Mouse (Mus musculus) lung, embryonic 16.5 days (tissue): ENCODE measurements around the gene Lrrc25. TPM values are rescaled to one million over a fixed set of nuclear protein-coding genes. Genes with fewer than 3 reads are reported as not detected.
A peak's percentile ranks its signal among the peaks of the same experiment; 100 is the strongest.

Experiments used
- ATAC-seq: fragments of 200-750 bp; cut with Nextera tagmentation; 2 replicates; pipeline ENCODE4 v1.8.0; 2017; ENCODE audit warnings: low read depth, mild to moderate bottlenecking, moderate library complexity
- H3K27ac ChIP-seq: fragments of 300-500 bp; sonication (generic); 2 replicates; pipeline ENCODE4 v1.5.1; 2014; ENCODE audit warnings: mild to moderate bottlenecking, control low read depth, low read length
- H3K27me3 ChIP-seq: fragments of 300-500 bp; sonication (generic); 2 replicates; pipeline ENCODE4 v1.6.1; 2014; ENCODE audit warnings: low read depth, low read length, mixed read lengths; ENCODE audit not compliant: control insufficient read depth, insufficient read depth
- H3K36me3 ChIP-seq: fragments of 300-500 bp; sonication (generic); 2 replicates; pipeline ENCODE4 v1.6.1; 2014; ENCODE audit warnings: low read length; ENCODE audit not compliant: control insufficient read depth, insufficient read depth
- H3K4me1 ChIP-seq: fragments of 300-500 bp; sonication (generic); replicated peaks from 2 replicates; pipeline ENCODE4 v1.6.1; 2014; ENCODE audit warnings: low read length, mixed read lengths; ENCODE audit not compliant: control insufficient read depth, insufficient read depth
- H3K4me2 ChIP-seq: fragments of 300-500 bp; sonication (generic); 2 replicates; pipeline ENCODE4 v1.6.1; 2014; ENCODE audit warnings: low read depth, low read length, control low read depth
- H3K4me3 ChIP-seq: fragments of 300-500 bp; sonication (generic); 2 replicates; pipeline ENCODE4 v1.5.1; 2014; ENCODE audit warnings: mild to moderate bottlenecking, low read length, control low read depth
- H3K9ac ChIP-seq: fragments of 300-500 bp; sonication (generic); 2 replicates; pipeline ENCODE4 v1.6.1; 2014; ENCODE audit warnings: low read length, control low read depth
- H3K9me3 ChIP-seq: fragments of 300-500 bp; sonication (generic); 2 replicates; pipeline ENCODE4 v1.6.1; 2016; ENCODE audit warnings: low read length; ENCODE audit not compliant: control insufficient read depth
- WGBS: fragments of 180-500 bp; shearing (Covaris S2); extraction: QIAGEN DNeasy Blood & Tissue Kit; methylation state at CpG from one replicate; pipeline ENCODE4 v1.1.7; 2014; 5-methylcytosine and 5-hydroxymethylcytosine counted together
- polyA plus RNA-seq: library from polyadenylated mRNA; unstranded; fragments of >200 nt; fragmentation: Nextera tagmentation; extraction: Ambion mirVana; gene quantifications from 2 replicates; pipeline ENCODE4 v1.2.1, GENCODE M21; 2015

The Lrrc25 gene
- polyA plus RNA-seq, 1 experiment from 2014 or later, result 2.0 TPM

- no peak for ATAC-seq
- peaks cover 16% of the 10 kb centered on the region for H3K36me3 ChIP-seq
- no peak overlapping the region for H3K9ac ChIP-seq
- H3K4me2 ChIP-seq, result no peak overlapping the region
- H3K27me3 ChIP-seq, result no peaks in the 10 kb centered on the region
- WGBS, result 38% methylated on average over 1 of the region's 1 CpGs
- no peaks in the 10 kb centered on the region for H3K9me3 ChIP-seq
- peaks cover 41% of the 10 kb centered on the region for H3K4me1 ChIP-seq
- no peak overlapping the region for H3K27ac ChIP-seq
- no peak overlapping the region for H3K4me3 ChIP-seq
Measured at GRCm38 (mm10) chr8:70648164-70648442, 32.1 kb downstream of the Lrrc25 start.

- Histone ChIP-seq H3K36me3 (peaks cover 16% of the 10 kb centered on the region), H3K4me2 (no peak overlapping the region), H3K9me3 (no peaks in the 10 kb centered on the region), H3K27ac (peak overlapping the region; percentile 81; the same call in 1 of the 2 replicates), H3K9ac (no peak overlapping the region), H3K4me1 (peaks cover 41% of the 10 kb centered on the region), H3K27me3 (no peaks in the 10 kb centered on the region), H3K4me3 (no peak overlapping the region)
- WGBS, result 37% methylated on average over 3 of the region's 3 CpGs
- ATAC-seq, result peak; percentile 29
Measured at GRCm38 (mm10) chr8:70648921-70649320, 33.0 kb downstream of the Lrrc25 start.

- peaks cover 16% of the 10 kb centered on the region for H3K36me3 ChIP-seq
- H3K4me3 ChIP-seq, result no peak overlapping the region
- no peaks in the 10 kb centered on the region for H3K9me3 ChIP-seq
- no peak overlapping the region; the same call in 1 of the 2 replicates for H3K9ac ChIP-seq
- H3K4me1 ChIP-seq, result peaks cover 41% of the 10 kb centered on the region
- H3K27me3 ChIP-seq, result no peaks in the 10 kb centered on the region
- 0 out of 2 replicates have a peak overlapping the region, but pooled peaks have one; percentile 28 for H3K4me2 ChIP-seq
- 21% methylated on average over 4 of the region's 4 CpGs for WGBS
- peak; percentile 89 for ATAC-seq
- peak overlapping the region; percentile 81 for H3K27ac ChIP-seq
Measured at GRCm38 (mm10) chr8:70649324-70649723, 33.4 kb downstream of the Lrrc25 start.

GRCm38 (mm10) chr8:70650351-70650750 is 34.4 kb downstream of the Lrrc25 start:
- peaks cover 23% of the 10 kb centered on the region for H3K36me3 ChIP-seq
- peak overlapping the region; percentile 9; the same call in 1 of the 2 replicates for H3K9ac ChIP-seq
- no peak overlapping the region for H3K4me2 ChIP-seq
- H3K4me1 ChIP-seq, result peaks cover 39% of the 10 kb centered on the region
- H3K4me3 ChIP-seq, result no peak overlapping the region
- ATAC-seq, result no peak
- peak overlapping the region; percentile 81; the same call in 1 of the 2 replicates for H3K27ac ChIP-seq
- no peaks in the 10 kb centered on the region for H3K9me3 ChIP-seq
- 95% methylated on average over 17 of the region's 17 CpGs for WGBS
- no peaks in the 10 kb centered on the region for H3K27me3 ChIP-seq

GRCm38 (mm10) chr8:70653226-70653625 is 37.3 kb downstream of the Lrrc25 start:
- no peak overlapping the region for H3K9ac ChIP-seq
- H3K4me2 ChIP-seq, result no peak overlapping the region
- H3K9me3 ChIP-seq, result no peaks in the 10 kb centered on the region
- WGBS, result 62% methylated on average over 2 of the region's 2 CpGs
- H3K27me3 ChIP-seq, result no peaks in the 10 kb centered on the region
- ATAC-seq, result no peak
- no peak overlapping the region for H3K27ac ChIP-seq
- H3K36me3 ChIP-seq, result peaks cover 35% of the 10 kb centered on the region
- H3K4me3 ChIP-seq, result no peak overlapping the region
- peaks cover 22% of the 10 kb centered on the region for H3K4me1 ChIP-seq

- no peak overlapping the region for H3K9ac ChIP-seq
- no peaks in the 10 kb centered on the region for H3K27me3 ChIP-seq
- peaks cover 25% of the 10 kb centered on the region for H3K4me1 ChIP-seq
- H3K4me3 ChIP-seq, result no peak overlapping the region
- H3K36me3 ChIP-seq, result peaks cover 35% of the 10 kb centered on the region
- no peak overlapping the region for H3K27ac ChIP-seq
- H3K4me2 ChIP-seq, result no peak overlapping the region
- no peaks in the 10 kb centered on the region for H3K9me3 ChIP-seq
- WGBS, result 68% methylated on average over 1 of the region's 1 CpGs
- ATAC-seq, result no peak
Measured at GRCm38 (mm10) chr8:70654121-70654520, 38.2 kb downstream of the Lrrc25 start.

GRCm38 (mm10) chr8:70655469-70655868 is 39.5 kb downstream of the Lrrc25 start:
- Histone ChIP-seq H3K9me3 (no peaks in the 10 kb centered on the region), H3K9ac (no peak overlapping the region), H3K27me3 (no peaks in the 10 kb centered on the region), H3K4me1 (peaks cover 13% of the 10 kb centered on the region), H3K4me2 (no peak overlapping the region), H3K4me3 (no peak overlapping the region), H3K36me3 (peaks cover 31% of the 10 kb centered on the region), H3K27ac (no peak overlapping the region)
- WGBS, result 49% methylated on average over 2 of the region's 2 CpGs
- no peak for ATAC-seq

GRCm38 (mm10) chr8:70656193-70656790 is 40.3 kb downstream of the Lrrc25 start:
- Histone ChIP-seq H3K4me2 (no peak overlapping the region), H3K4me1 (peaks cover 13% of the 10 kb centered on the region), H3K9me3 (no peaks in the 10 kb centered on the region), H3K27me3 (no peaks in the 10 kb centered on the region), H3K9ac (no peak overlapping the region), H3K36me3 (peaks cover 29% of the 10 kb centered on the region), H3K27ac (no peak overlapping the region), H3K4me3 (no peak overlapping the region)
- ATAC-seq, result no peak
- WGBS, result 77% methylated on average over 13 of the region's 13 CpGs

- Histone ChIP-seq H3K9ac (no peak overlapping the region), H3K4me2 (no peak overlapping the region), H3K36me3 (peaks cover 22% of the 10 kb centered on the region), H3K27ac (no peak overlapping the region), H3K27me3 (no peaks in the 10 kb centered on the region), H3K4me1 (peaks cover 13% of the 10 kb centered on the region), H3K4me3 (no peak overlapping the region), H3K9me3 (no peaks in the 10 kb centered on the region)
- no peak for ATAC-seq
- WGBS, result 91% methylated on average over 3 of the region's 3 CpGs
Measured at GRCm38 (mm10) chr8:70657214-70657613, 41.3 kb downstream of the Lrrc25 start.

- Histone ChIP-seq H3K4me1 (peaks cover 13% of the 10 kb centered on the region), H3K27me3 (no peaks in the 10 kb centered on the region), H3K27ac (no peak overlapping the region), H3K4me2 (no peak overlapping the region), H3K36me3 (peaks cover 19% of the 10 kb centered on the region), H3K4me3 (no peak overlapping the region), H3K9ac (no peak overlapping the region), H3K9me3 (no peaks in the 10 kb centered on the region)
- no peak for ATAC-seq
- 85% methylated on average over 2 of the region's 2 CpGs for WGBS
Measured at GRCm38 (mm10) chr8:70657739-70658138, 41.8 kb downstream of the Lrrc25 start.
